Mouse (Mus musculus) activated CD4-positive, CD25-positive, alpha-beta regulatory T cell (primary cell): ENCODE results near the gene Il31ra. TPM values are rescaled to one million over a fixed set of nuclear protein-coding genes. Genes with fewer than 3 reads are reported as not detected.

Experiments used
- polyA plus RNA-seq, 2 experiments: library from polyadenylated mRNA; unstranded; fragments of 100-300 nt; shearing (Covaris generic); gene quantifications; one replicate each; pipeline ENCODE4 v1.2.1; 2017

Gene Il31ra
- under 1 TPM; 0.05 to 0.09 TPM for polyA plus RNA-seq

DNA sequence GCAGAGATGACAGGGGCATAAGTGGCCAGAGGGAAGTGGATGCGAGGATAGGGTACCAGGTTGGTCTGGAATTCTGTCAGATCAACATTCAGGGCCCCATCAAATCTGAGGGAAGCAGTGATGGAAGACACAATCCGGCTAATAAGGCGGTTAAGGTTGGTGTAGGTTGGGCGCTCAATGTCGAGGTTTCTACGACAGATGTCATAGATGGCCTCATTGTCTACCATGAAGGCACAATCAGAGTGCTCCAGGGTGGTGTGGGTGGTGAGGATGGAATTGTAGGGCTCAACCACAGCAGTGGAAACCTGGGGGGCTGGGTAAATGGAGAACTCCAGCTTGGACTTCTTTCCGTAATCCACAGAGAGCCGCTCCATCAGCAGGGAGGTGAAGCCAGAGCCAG, at the start of gene Il31ra:
Gene Il31ra, minus strand, starts transcription at position 101 of the 400 bp plus-strand sequence.

Other genes starting within 250 kb of the Il31ra start
- gene Il6st, start 130.3 kb downstream of the Il31ra start, polyA plus RNA-seq = 100 to 1,000 TPM in 1 of 2 experiments, 10 to 100 TPM in 1; 72.5 to 114 TPM
- not detected for gene Ddx4, start 58.1 kb upstream of the Il31ra start, polyA plus RNA-seq
- 10 to 100 TPM; 32.0 to 43.3 TPM for gene Slc38a9, start 66.4 kb upstream of the Il31ra start, polyA plus RNA-seq
- 1 to 10 TPM in 1 of 2 experiments, under 1 TPM in 1; 0.87 to 1.1 TPM for gene Plpp1, start 206.4 kb upstream of the Il31ra start, polyA plus RNA-seq